Mouse (Mus musculus) ES-E14 (cell line): Measurements from ENCODE around the gene Mocs1.

ENCODE experiments used
- CHD2 ChIP-seq: IDR thresholded peaks from 2 replicates; pipeline ENCODE4 v1.6.1; 2014; ENCODE audit warnings: mild to moderate bottlenecking, low read depth, low read length, inconsistent platforms
- MAFK ChIP-seq: IDR thresholded peaks from 2 replicates; pipeline ENCODE4 v1.6.1; 2014; ENCODE audit warnings: mild to moderate bottlenecking, low read depth, low read length, inconsistent platforms; ENCODE audit not compliant: insufficient read depth
- ZC3H11A ChIP-seq: IDR thresholded peaks from 2 replicates; pipeline ENCODE4 v1.6.1; 2012; ENCODE audit warnings: low read depth, mild to moderate bottlenecking, inconsistent platforms, low read length, borderline replicate concordance
- ZNF384 ChIP-seq: IDR thresholded peaks from 2 replicates; pipeline ENCODE4 v1.6.1; 2012; ENCODE audit warnings: low read depth, low read length, inconsistent platforms

DNA sequence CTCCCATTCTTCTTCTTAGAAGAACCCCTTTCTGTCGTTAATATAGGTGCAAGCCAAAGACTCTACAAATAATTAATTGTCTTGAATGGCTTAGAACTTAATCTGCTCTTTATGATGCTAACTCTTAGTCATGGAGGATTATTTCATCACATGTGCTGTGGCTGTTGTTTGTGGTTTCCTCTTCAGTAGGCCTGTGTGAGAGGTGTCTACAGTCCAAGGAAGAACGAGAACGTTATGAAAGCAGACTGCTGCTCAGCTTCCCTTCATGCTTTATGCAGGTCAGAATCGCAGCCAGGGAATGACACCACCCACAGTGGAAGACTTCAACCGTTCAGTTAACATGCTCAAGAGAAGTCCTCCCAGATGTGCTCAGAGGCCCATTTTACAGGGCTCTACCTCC lies 15.2 kb upstream of the Mocs1 start:
- TF ChIP-seq CHD2 (no peak), ZC3H11A (no peak), MAFK (no peak), ZNF384 (no peak)
